In the genomic region with DNA sequence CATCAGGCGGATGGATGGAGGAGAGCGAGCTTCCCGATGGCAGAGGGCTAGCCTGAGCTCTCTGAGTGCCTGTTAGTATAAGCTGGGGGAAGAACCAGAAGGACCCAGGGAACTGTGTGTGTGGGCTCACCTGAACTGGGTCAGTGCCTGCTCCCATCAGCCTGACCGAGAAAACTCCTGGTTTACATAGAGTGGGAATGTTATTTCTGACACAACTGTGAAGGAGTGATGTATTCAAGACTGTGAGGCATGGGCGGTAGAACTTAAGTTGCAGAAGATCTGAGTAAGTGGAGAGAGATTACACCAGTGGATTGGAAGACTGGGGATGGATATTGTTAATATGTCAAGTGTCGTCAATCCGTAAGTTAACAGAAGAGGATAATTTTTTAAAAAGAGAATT, we compare ENCODE assay signal across 21 mouse cellular contexts. TPM values are rescaled to one million over a fixed set of nuclear protein-coding genes. Genes with fewer than 3 reads are reported as not detected.
"Had no signal": no experiment of that assay in that cellular context is flagged by ENCODE, and none has a peak within 500 bp of the region (broad histone marks: within the 10 kb centered on the region; RNA-seq: fewer than 3 reads in every experiment).

No protein-coding gene starts in this region.

- DNase-seq: left cerebral cortex, postnatal 4 days; liver; liver, embryonic 13.5 days; liver, postnatal 0 days; lung, adult 18-20 months; lung, adult 2 months; lung, embryonic 14.5 days; lung, postnatal 10 days; lung, postnatal 14 days; lung, postnatal 36 days; lung, postnatal 4 days; midbrain, embryonic 14.5 days had no signal

- ATAC-seq: liver, embryonic 12.5 days; liver, postnatal 0 days; lung, postnatal 0 days; midbrain, embryonic 13.5 days; midbrain, embryonic 15.5 days; midbrain, embryonic 16.5 days had no signal

RNA-seq across cellular contexts. Expression of a gene that starts 11.8 kb away (rescaled TPM):
- polyA plus RNA-seq: liver, adult 2 months; liver, embryonic 14.5 days; liver, embryonic 15.5 days; liver, postnatal 0 days; lung, postnatal 0 days; macrophage had no signal
